Mouse (Mus musculus): ENCODE results near the gene Acaca. TPM values are rescaled to one million over a fixed set of nuclear protein-coding genes. Genes with fewer than 3 reads are reported as not detected.
A peak's percentile ranks its signal among the peaks of the same experiment; 100 is the strongest.
"Not testable (repeated sequence)": the region's sequence is repeated elsewhere in the genome, so short reads cannot be mapped to it uniquely, and the experiment has no call there.

The Acaca gene
- polyA plus RNA-seq, 1 experiment from 2014 or later: 32.6 TPM

DNA sequence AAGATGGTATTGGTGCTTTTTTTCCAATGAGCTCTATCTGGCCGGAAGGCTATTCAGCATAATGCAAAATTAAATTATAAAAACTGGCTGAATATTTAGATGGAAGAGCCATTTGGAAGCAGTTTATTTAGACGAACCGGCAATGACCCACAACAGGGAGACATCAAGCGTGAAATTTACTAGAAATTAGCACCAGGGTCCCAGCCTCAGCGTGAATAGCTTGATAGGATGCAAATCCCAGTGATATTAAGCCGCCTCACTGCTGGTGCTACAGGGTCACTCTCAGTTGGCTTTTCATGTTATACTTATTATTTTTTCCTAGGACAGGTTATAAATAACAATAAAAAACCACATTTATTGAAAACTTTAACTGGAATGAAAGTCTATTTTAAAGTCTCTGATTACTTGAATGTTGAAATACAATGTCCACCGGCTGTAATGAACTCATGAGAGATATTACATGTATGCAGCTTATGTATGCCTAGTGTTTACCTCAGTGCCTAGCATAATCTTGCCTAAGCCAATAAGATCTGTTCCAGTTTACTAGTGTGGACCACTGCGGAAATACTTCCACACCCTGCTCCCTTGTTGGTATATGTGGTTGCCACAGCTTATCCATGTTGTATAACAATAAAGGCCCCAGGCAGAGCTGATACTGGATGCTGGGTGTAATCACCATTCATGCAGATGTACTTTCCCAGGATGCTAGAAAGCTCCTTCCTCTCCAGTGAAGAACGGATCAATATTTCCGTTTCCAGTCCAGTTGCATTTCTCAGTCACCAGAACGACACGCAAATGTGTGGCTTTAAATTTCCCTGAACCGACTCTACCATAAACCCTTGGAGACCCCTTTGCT, 247.3 kb downstream of the Acaca start:
- DNase-seq (ENCODE audit: low spot score, missing footprints) (peak; percentile 85), ATAC-seq (ENCODE audit: low FRiP score) (peak; percentile 59; the same call in 1 of the 2 replicates)
- Histone ChIP-seq H3K9me3 (ENCODE audit: control insufficient read depth, low read length) (no peaks in the 10 kb centered on the region), H3K27me3 (ENCODE audit: control insufficient read depth, insufficient read depth, low read length) (no peaks in the 10 kb centered on the region), H3K9ac (ENCODE audit: low read length) (no peak overlapping the region), H3K27ac (ENCODE audit: low read depth, low read length) (peak overlapping the region; percentile 58), H3K4me2 (no peak overlapping the region), H3K4me1 (ENCODE audit: control insufficient read depth, insufficient read depth, low read length) (peaks cover 18% of the 10 kb centered on the region), H3K4me3 (ENCODE audit: low read depth, low read length) (no peak overlapping the region), H3K36me3 (ENCODE audit: control insufficient read depth, insufficient read depth, low read length) (peaks cover 8% of the 10 kb centered on the region; the same call in 1 of the 2 replicates)
- 49% methylated on average over 13 of the region's 13 CpGs for WGBS

DNA sequence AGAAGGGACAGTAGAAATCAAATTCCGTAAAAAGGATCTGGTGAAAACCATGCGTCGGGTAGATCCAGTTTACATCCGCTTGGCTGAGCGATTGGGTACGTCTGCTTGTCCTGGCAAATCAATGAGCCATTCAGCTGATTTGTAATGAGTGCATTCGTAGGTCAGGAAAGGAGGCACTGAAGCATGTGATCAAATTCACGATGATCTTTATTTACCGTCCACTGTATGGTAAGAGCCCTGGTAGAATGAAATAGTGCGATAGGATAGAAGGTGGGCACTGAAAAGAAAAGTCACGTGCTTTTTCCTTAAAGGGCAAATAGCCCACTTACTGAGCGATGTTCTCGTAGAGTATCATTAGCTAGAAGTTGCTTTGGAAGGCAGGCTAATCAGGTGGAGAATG, 253.0 kb downstream of the Acaca start:
- ATAC-seq (ENCODE audit: low FRiP score) (no peak), DNase-seq (ENCODE audit: low spot score, missing footprints) (no peak)
- H3K4me2 ChIP-seq: no peak overlapping the region
- no peak overlapping the region for H3K4me3 ChIP-seq (ENCODE audit: low read depth, low read length)
- 52% methylated on average over 13 of the region's 13 CpGs for WGBS
- H3K9me3 ChIP-seq (ENCODE audit: control insufficient read depth, low read length): no peaks in the 10 kb centered on the region
- H3K36me3 ChIP-seq (ENCODE audit: control insufficient read depth, insufficient read depth, low read length): peaks cover 5% of the 10 kb centered on the region; the same call in 1 of the 2 replicates
- peaks cover 9% of the 10 kb centered on the region for H3K4me1 ChIP-seq (ENCODE audit: control insufficient read depth, insufficient read depth, low read length)
- no peaks in the 10 kb centered on the region for H3K27me3 ChIP-seq (ENCODE audit: control insufficient read depth, insufficient read depth, low read length)
- H3K27ac ChIP-seq (ENCODE audit: low read depth, low read length): peak overlapping the region; percentile 25
- H3K9ac ChIP-seq (ENCODE audit: low read length): no peak overlapping the region

DNA sequence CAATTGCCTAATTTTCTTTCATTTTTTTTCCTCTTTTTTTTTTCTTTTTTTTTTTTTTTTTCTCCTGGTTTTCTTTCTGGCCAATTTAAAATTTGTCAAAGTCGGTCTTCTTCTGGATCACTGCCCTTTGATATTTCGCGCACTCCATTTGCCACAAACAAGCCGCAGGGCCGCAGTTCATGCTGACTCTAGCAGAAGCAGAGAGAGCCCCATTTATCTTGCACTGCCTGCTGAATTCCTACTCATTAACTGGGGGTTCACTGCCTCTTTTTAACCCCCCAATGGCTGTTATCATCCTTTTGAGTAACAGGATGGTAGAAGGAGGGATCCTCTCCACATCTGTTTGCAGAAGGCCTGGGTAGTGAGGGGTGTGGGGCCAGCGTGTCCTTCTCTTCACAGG, 254.4 kb downstream of the Acaca start:
- Histone ChIP-seq H3K27me3 (ENCODE audit: control insufficient read depth, insufficient read depth, low read length) (no peaks in the 10 kb centered on the region), H3K9ac (ENCODE audit: low read length) (no peak overlapping the region), H3K27ac (ENCODE audit: low read depth, low read length) (peak overlapping the region; percentile 20; the same call in 1 of the 2 replicates), H3K36me3 (ENCODE audit: control insufficient read depth, insufficient read depth, low read length) (peaks cover 5% of the 10 kb centered on the region; the same call in 1 of the 2 replicates), H3K4me1 (ENCODE audit: control insufficient read depth, insufficient read depth, low read length) (peaks cover 8% of the 10 kb centered on the region), H3K4me3 (ENCODE audit: low read depth, low read length) (no peak overlapping the region), H3K4me2 (no peak overlapping the region), H3K9me3 (ENCODE audit: control insufficient read depth, low read length) (no peaks in the 10 kb centered on the region)
- no peak for DNase-seq (ENCODE audit: low spot score, missing footprints)
- ATAC-seq (ENCODE audit: low FRiP score): no peak
- WGBS: 76% methylated on average over 6 of the region's 6 CpGs

DNA sequence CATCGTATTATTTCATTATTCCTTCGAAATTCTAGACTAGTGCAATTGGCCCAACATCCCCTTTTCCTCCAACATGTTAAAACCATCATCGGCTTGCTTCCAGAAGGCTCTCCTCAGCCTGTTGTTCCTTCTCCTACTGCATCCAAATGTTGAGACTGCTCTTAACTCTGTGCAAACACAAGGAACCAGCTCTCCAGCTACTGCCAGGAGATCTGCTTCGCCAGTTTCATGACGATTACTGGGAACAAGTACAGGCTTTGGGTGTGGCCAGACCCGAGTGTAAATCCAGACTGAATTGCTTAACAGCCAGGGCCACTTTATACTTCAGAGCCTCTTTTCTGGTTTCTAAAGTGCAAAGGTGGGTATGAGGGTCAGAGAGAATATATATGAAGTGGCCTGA, 259.9 kb downstream of the Acaca start:
- Histone ChIP-seq H3K27ac (ENCODE audit: low read depth, low read length) (no peak overlapping the region), H3K4me3 (ENCODE audit: low read depth, low read length) (no peak overlapping the region), H3K9me3 (ENCODE audit: control insufficient read depth, low read length) (no peaks in the 10 kb centered on the region), H3K4me1 (ENCODE audit: control insufficient read depth, insufficient read depth, low read length) (no peaks in the 10 kb centered on the region), H3K4me2 (no peak overlapping the region), H3K27me3 (ENCODE audit: control insufficient read depth, insufficient read depth, low read length) (no peaks in the 10 kb centered on the region), H3K9ac (ENCODE audit: low read length) (no peak overlapping the region), H3K36me3 (ENCODE audit: control insufficient read depth, insufficient read depth, low read length) (no peaks in the 10 kb centered on the region)
- 87% methylated on average over 6 of the region's 6 CpGs for WGBS
- DNase-seq (ENCODE audit: low spot score, missing footprints): no peak
- no peak for ATAC-seq (ENCODE audit: low FRiP score)

DNA sequence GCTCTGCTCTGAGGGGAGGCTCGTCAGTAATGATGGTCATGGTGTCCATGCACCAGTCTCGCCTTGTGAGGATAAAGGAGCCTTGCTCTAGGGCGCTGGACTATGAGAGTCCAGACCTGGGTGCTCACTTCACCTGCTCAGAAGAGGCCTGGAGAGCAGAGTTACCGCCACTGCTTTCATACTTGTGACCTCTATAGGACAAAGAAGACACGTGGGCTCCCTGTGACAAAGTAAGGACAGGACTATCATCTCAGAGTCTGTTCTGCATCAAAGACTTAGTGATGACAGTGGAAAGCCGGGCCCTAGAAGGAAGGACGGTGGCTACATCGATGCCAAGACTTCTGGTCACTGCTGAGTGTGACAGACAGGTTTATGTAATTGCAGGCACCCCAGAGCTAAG, 261.7 kb downstream of the Acaca start:
- Histone ChIP-seq H3K9me3 (ENCODE audit: control insufficient read depth, low read length) (no peaks in the 10 kb centered on the region), H3K4me1 (ENCODE audit: control insufficient read depth, insufficient read depth, low read length) (no peaks in the 10 kb centered on the region), H3K4me3 (ENCODE audit: low read depth, low read length) (no peak overlapping the region), H3K4me2 (no peak overlapping the region), H3K27me3 (ENCODE audit: control insufficient read depth, insufficient read depth, low read length) (no peaks in the 10 kb centered on the region), H3K36me3 (ENCODE audit: control insufficient read depth, insufficient read depth, low read length) (no peaks in the 10 kb centered on the region), H3K27ac (ENCODE audit: low read depth, low read length) (no peak overlapping the region), H3K9ac (ENCODE audit: low read length) (no peak overlapping the region)
- WGBS: 90% methylated on average over 8 of the region's 8 CpGs
- DNase-seq (ENCODE audit: low spot score, missing footprints): no peak
- ATAC-seq (ENCODE audit: low FRiP score): no peak

DNA sequence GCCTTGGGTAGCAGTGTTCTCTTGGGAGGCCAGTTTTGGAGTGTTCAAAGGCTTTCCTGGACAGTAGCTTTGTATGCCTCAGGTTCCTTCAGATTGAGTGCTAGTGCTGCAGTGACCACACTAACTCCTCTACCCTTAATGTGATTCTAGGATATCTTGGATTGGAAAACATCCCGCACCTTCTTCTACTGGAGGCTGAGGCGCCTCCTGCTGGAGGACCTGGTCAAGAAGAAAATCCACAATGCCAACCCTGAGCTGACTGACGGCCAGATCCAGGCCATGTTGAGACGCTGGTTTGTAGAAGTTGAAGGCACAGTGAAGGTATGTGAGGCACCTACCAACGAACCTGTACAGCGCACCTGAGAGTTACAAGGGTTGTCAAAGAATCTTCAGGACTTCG, 262.6 kb downstream of the Acaca start:
- not testable (repeated sequence) for H3K4me2 ChIP-seq; H3K27me3 ChIP-seq (ENCODE audit: control insufficient read depth, insufficient read depth, low read length); ATAC-seq (ENCODE audit: low FRiP score); DNase-seq (ENCODE audit: low spot score, missing footprints); H3K27ac ChIP-seq (ENCODE audit: low read depth, low read length); H3K9me3 ChIP-seq (ENCODE audit: control insufficient read depth, low read length); H3K36me3 ChIP-seq (ENCODE audit: control insufficient read depth, insufficient read depth, low read length); H3K4me3 ChIP-seq (ENCODE audit: low read depth, low read length); H3K9ac ChIP-seq (ENCODE audit: low read length); H3K4me1 ChIP-seq (ENCODE audit: control insufficient read depth, insufficient read depth, low read length)
- WGBS: 79% methylated on average over 7 of the region's 7 CpGs

DNA sequence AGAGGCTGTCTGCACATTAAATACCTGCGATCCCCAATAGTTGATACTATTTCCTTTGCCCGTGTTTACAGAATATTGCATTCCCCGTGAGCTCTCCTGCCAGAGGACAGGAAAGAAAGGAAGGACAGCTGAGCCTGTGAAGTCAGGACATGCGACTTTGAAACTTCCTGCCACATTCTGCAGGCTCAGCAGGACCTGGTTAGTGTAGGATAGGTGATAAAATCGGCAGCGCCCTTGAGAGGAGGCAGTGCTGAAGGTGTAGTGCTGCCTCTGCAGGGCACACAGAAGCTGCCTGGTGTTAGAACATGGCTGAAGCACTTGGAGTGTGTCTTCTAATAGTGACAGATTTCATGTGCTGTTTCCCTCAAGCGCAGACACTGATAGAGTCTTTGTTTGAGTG, 264.1 kb downstream of the Acaca start:
- no peaks in the 10 kb centered on the region for H3K36me3 ChIP-seq (ENCODE audit: control insufficient read depth, insufficient read depth, low read length)
- 82% methylated on average over 7 of the region's 7 CpGs for WGBS
- no peaks in the 10 kb centered on the region for H3K9me3 ChIP-seq (ENCODE audit: control insufficient read depth, low read length)

DNA sequence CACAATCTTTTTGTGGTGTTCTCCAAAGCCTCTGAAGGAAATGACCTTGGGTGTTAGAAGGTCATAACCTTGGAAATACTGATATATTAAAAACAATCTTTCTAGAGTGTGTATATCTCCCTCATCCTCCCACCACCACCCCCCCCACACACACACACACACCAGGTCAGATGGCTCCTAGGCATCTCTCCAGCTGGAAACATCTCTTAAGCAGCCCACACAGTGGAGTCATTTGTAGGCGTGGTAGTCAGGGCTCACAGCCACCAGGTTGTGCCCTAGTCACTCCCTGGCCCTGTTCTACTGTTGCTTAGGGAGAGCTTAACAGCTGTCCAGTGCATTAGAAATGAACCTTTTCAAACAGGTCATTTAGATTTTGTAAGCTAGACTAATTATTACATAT, 265.5 kb downstream of the Acaca start:
- Histone ChIP-seq H3K36me3 (ENCODE audit: control insufficient read depth, insufficient read depth, low read length) (no peaks in the 10 kb centered on the region), H3K9ac (ENCODE audit: low read length) (no peak overlapping the region), H3K9me3 (ENCODE audit: control insufficient read depth, low read length) (no peaks in the 10 kb centered on the region), H3K27me3 (ENCODE audit: control insufficient read depth, insufficient read depth, low read length) (no peaks in the 10 kb centered on the region), H3K4me2 (no peak overlapping the region), H3K4me3 (ENCODE audit: low read depth, low read length) (no peak overlapping the region), H3K27ac (ENCODE audit: low read depth, low read length) (no peak overlapping the region), H3K4me1 (ENCODE audit: control insufficient read depth, insufficient read depth, low read length) (no peaks in the 10 kb centered on the region)
- 89% methylated on average over 1 of the region's 1 CpGs for WGBS
- DNase-seq (ENCODE audit: low spot score, missing footprints) (no peak), ATAC-seq (ENCODE audit: low FRiP score) (no peak)

More for the DNA sequence above, 264.1 kb downstream of the Acaca start:
- DNase-seq (ENCODE audit: low spot score, missing footprints) (no peak), ATAC-seq (ENCODE audit: low FRiP score) (no peak)
- Histone ChIP-seq H3K27me3 (ENCODE audit: control insufficient read depth, insufficient read depth, low read length) (no peaks in the 10 kb centered on the region), H3K4me2 (no peak overlapping the region), H3K9ac (ENCODE audit: low read length) (no peak overlapping the region), H3K4me3 (ENCODE audit: low read depth, low read length) (no peak overlapping the region), H3K27ac (ENCODE audit: low read depth, low read length) (no peak overlapping the region), H3K4me1 (ENCODE audit: control insufficient read depth, insufficient read depth, low read length) (no peaks in the 10 kb centered on the region)

DNA sequence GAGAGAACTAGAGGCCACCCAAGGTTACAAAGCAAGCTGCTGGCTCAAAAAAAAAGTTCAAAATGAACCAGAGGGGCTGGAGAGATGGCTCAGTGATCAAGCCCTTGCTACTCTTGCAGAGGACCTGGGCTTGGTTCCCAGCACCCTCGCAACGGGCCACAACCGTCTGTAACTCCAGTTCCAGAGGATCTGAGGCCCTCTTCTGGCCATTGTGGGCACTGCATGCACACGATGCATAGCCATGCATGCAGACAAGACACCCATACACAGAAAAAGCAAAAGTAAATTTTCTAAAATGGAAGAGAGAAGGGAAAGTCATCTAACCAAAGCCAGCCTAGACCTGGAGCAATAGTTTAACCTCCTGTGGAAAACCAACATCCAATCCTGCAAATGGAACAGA, 277.3 kb downstream of the Acaca start:
- 91% methylated on average over 4 of the region's 4 CpGs for WGBS
- no peak for ATAC-seq (ENCODE audit: low FRiP score)

More for the DNA sequence above, 277.3 kb downstream of the Acaca start:
- 0 out of 2 replicates have a peak, but pooled peaks cover 3% of the 10 kb centered on the region for H3K9me3 ChIP-seq (ENCODE audit: control insufficient read depth, low read length)
- no peak overlapping the region for H3K27ac ChIP-seq (ENCODE audit: low read depth, low read length)
- H3K36me3 ChIP-seq (ENCODE audit: control insufficient read depth, insufficient read depth, low read length): no peaks in the 10 kb centered on the region
- no peak overlapping the region for H3K4me2 ChIP-seq
- no peaks in the 10 kb centered on the region for H3K27me3 ChIP-seq (ENCODE audit: control insufficient read depth, insufficient read depth, low read length)
- no peak overlapping the region for H3K4me3 ChIP-seq (ENCODE audit: low read depth, low read length)
- no peak overlapping the region for H3K9ac ChIP-seq (ENCODE audit: low read length)
- no peaks in the 10 kb centered on the region for H3K4me1 ChIP-seq (ENCODE audit: control insufficient read depth, insufficient read depth, low read length)
- DNase-seq (ENCODE audit: low spot score, missing footprints): no peak
